Mouse (Mus musculus): ENCODE data around the gene Lrp2bp. TPM values are rescaled to one million over a fixed set of nuclear protein-coding genes. Genes with fewer than 3 reads are reported as not detected.

The Lrp2bp gene
- polyA plus RNA-seq, 1 experiment from 2014 or later: 0.31 TPM

DNA sequence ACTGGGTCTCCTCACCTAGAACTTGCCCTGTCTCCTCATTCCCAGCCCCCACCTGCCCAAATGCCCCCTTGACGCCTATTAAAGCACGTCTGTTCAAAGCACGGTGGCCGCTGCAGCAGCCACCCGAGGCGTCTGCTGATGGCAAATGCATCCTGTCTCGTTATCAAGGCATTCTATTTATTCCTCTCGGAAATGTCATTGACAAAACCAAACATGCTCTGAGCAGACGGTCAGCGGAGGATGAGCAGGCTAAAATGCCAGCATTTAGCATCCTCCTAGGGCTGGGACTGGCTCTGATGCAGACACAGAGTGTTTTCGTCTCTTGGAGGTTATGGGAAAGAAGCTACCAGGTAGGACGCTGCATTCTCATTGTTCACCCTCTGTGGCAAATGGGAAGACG lies 41.2 kb downstream of the Lrp2bp start:
- Histone ChIP-seq H3K4me2 (peak overlapping the region; percentile 16; the same call in 1 of the 2 replicates), H3K27ac (replicated peaks) (peak overlapping the region; percentile 74), H3K27me3 (no peaks in the 10 kb centered on the region), H3K4me3 (no peak overlapping the region), H3K4me1 (replicated peaks) (peaks cover 13% of the 10 kb centered on the region), H3K36me3 (peaks cover 47% of the 10 kb centered on the region), H3K9me3 (no peaks in the 10 kb centered on the region), H3K9ac (peak overlapping the region; percentile 59)
- no peak for ATAC-seq (ENCODE audit: low read depth)
- 50% methylated on average over 13 of the region's 13 CpGs for WGBS

GRCm38 (mm10) chr8:46072798-46073197 lies 73.7 kb downstream of the Lrp2bp start:
- Histone ChIP-seq H3K9me3 (no peaks in the 10 kb centered on the region), H3K36me3 (peaks cover 10% of the 10 kb centered on the region), H3K4me3 (no peak overlapping the region), H3K27me3 (no peaks in the 10 kb centered on the region), H3K27ac (replicated peaks) (no peak overlapping the region), H3K9ac (no peak overlapping the region), H3K4me2 (no peak overlapping the region), H3K4me1 (replicated peaks) (no peaks in the 10 kb centered on the region)
- 95% methylated on average over 5 of the region's 5 CpGs for WGBS
- no peak for ATAC-seq (ENCODE audit: low read depth)

DNA sequence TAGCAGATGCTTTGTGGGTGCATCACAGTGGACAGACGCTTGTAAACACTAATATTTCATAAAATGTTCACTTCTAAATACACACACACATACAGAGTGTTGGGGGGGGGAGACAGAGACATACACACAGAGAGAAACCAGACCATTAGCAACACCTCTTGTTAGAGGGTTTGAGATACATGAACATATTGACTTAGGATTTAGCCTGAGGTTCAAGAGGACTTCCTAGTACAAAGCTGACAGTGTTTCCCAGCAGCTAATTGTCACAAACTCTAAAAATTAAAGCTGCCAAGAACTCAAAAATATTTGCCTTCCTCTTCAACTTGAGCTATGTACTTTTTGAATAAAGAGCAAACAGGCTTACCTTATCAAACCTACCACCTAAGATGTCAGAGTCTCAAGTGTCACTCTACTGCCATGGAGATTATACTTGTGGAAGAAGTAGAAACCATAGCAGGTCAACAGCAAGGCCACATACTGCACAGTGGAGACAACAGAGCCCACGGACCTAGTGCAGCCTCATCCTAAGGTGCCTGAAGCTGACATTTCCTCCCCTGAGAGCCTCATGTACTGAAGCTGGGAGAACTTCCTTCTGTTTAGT lies 74.5 kb downstream of the Lrp2bp start:
- H3K4me1 ChIP-seq (replicated peaks): no peaks in the 10 kb centered on the region
- no peak overlapping the region for H3K9ac ChIP-seq
- WGBS: 90% methylated on average over 2 of the region's 2 CpGs
- no peaks in the 10 kb centered on the region for H3K9me3 ChIP-seq
- ATAC-seq (ENCODE audit: low read depth): no peak
- H3K27me3 ChIP-seq: no peaks in the 10 kb centered on the region
- no peak overlapping the region for H3K4me3 ChIP-seq
- H3K36me3 ChIP-seq: peaks cover 10% of the 10 kb centered on the region
- no peak overlapping the region for H3K27ac ChIP-seq (replicated peaks)
- H3K4me2 ChIP-seq: no peak overlapping the region

DNA sequence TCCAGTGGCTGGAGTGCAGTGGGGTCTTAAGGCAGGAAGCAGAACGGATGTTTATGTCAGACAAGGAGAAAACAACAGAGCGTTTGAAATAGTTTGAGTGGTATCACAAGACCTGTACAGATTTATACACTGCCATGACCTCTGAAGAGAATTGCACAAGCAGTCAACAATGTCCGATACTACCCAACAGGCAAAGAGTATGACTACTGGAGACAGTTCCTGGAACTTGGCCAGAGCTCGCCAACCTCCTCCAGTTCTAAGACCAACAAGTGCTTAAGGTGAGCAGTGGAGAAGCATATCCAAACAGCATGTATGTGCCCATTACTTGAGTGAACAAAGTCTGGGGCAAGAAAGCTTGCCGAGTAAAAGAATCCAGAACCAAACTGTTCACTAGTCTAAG lies 76.1 kb downstream of the Lrp2bp start:
- no peaks in the 10 kb centered on the region for H3K27me3 ChIP-seq
- no peaks in the 10 kb centered on the region for H3K4me1 ChIP-seq (replicated peaks)
- WGBS: 96% methylated on average over 5 of the region's 5 CpGs
- no peak overlapping the region for H3K27ac ChIP-seq (replicated peaks)
- H3K9ac ChIP-seq: no peak overlapping the region
- H3K4me3 ChIP-seq: no peak overlapping the region
- H3K9me3 ChIP-seq: no peaks in the 10 kb centered on the region
- ATAC-seq (ENCODE audit: low read depth): no peak
- no peak overlapping the region for H3K4me2 ChIP-seq
- peaks cover 22% of the 10 kb centered on the region for H3K36me3 ChIP-seq

GRCm38 (mm10) chr8:46078866-46079265 lies 79.8 kb downstream of the Lrp2bp start:
- Histone ChIP-seq H3K9ac (no peak overlapping the region), H3K4me2 (no peak overlapping the region), H3K9me3 (no peaks in the 10 kb centered on the region), H3K4me1 (replicated peaks) (no peaks in the 10 kb centered on the region), H3K27ac (replicated peaks) (no peak overlapping the region), H3K27me3 (no peaks in the 10 kb centered on the region), H3K36me3 (peaks cover 14% of the 10 kb centered on the region), H3K4me3 (no peak overlapping the region)
- 90% methylated on average over 6 of the region's 6 CpGs for WGBS
- no peak for ATAC-seq (ENCODE audit: low read depth)

Other genes with a start within 250 kb of the Lrp2bp start
- 15.1 and 18.5 TPM in 2 replicates for gene Pdlim3, start 113.8 kb upstream of the Lrp2bp start, polyA plus RNA-seq (2015; fragmentation: Nextera tagmentation; extraction: Ambion mirVana)
- 0.11 TPM in 1 of 2 replicates, not detected in the other for gene Ccdc110, start 64.7 kb upstream of the Lrp2bp start, polyA plus RNA-seq (2015; fragmentation: Nextera tagmentation; extraction: Ambion mirVana)
- 3.9 and 4.4 TPM in 2 replicates for gene 1700029J07Rik, start 24.1 kb upstream of the Lrp2bp start, polyA plus RNA-seq (2015; fragmentation: Nextera tagmentation; extraction: Ambion mirVana)
- 65.5 and 69.8 TPM in 2 replicates for gene Ufsp2, start 23.8 kb upstream of the Lrp2bp start, polyA plus RNA-seq (2015; fragmentation: Nextera tagmentation; extraction: Ambion mirVana)
- 33.4 and 38.1 TPM in 2 replicates for gene Ankrd37, start 6.4 kb downstream of the Lrp2bp start, polyA plus RNA-seq (2015; fragmentation: Nextera tagmentation; extraction: Ambion mirVana)
- 24.2 and 24.9 TPM in 2 replicates for gene Cfap97, start 152.5 kb downstream of the Lrp2bp start, polyA plus RNA-seq (2015; fragmentation: Nextera tagmentation; extraction: Ambion mirVana)
- 6.8 and 9.2 TPM in 2 replicates for gene Snx25, start 152.9 kb downstream of the Lrp2bp start, polyA plus RNA-seq (2015; fragmentation: Nextera tagmentation; extraction: Ambion mirVana)
- gene Slc25a4, start 212.0 kb downstream of the Lrp2bp start, polyA plus RNA-seq (2015; fragmentation: Nextera tagmentation; extraction: Ambion mirVana): 856 and 869 TPM in 2 replicates